Mouse (Mus musculus) CH12.LX (cell line): ENCODE data around the gene Vill.

Experiments
- CTCF ChIP-seq, 2 experiments: IDR thresholded peaks in 1 of 2; conservative IDR thresholded peaks in 1 of 2; 2 replicates each; pipeline ENCODE4 v1.5.1; 2011 to 2012; ENCODE audit warnings: low read depth in 2 of 2, low read length in 2 of 2, improper control_type of control experiment in 1 of 2, inconsistent platforms in 1 of 2, mild to moderate bottlenecking in 1 of 2, moderate library complexity in 1 of 2
- EP300 ChIP-seq: IDR thresholded peaks from 2 replicates; pipeline ENCODE4 v1.6.1; 2011; ENCODE audit warnings: low read length, improper control_type of control experiment
- MAX ChIP-seq: IDR thresholded peaks from 2 replicates; pipeline ENCODE4 v1.6.1; 2011; ENCODE audit warnings: low read length, improper control_type of control experiment
- NELFE ChIP-seq: IDR thresholded peaks from 2 replicates; pipeline ENCODE4 v1.6.1; 2011; ENCODE audit warnings: low read depth, low read length, improper control_type of control experiment
- POLR2A ChIP-seq: IDR thresholded peaks from 2 replicates; pipeline ENCODE4 v1.6.1; 2011; ENCODE audit warnings: low read depth, mild to moderate bottlenecking, improper control_type of control experiment, low read length
- POLR2AphosphoS2 ChIP-seq: IDR thresholded peaks from 2 replicates; pipeline ENCODE4 v1.6.1; 2011; ENCODE audit warnings: low read depth, low read length, improper control_type of control experiment
- TBP ChIP-seq: conservative IDR thresholded peaks from 2 replicates; pipeline ENCODE4 v1.6.1; 2011; ENCODE audit warnings: low read depth, low read length, improper control_type of control experiment
- ZC3H11A ChIP-seq: IDR thresholded peaks from 2 replicates; pipeline ENCODE4 v1.6.1; 2012; ENCODE audit warnings: low read depth, mild to moderate bottlenecking, inconsistent platforms, low read length, improper control_type of control experiment

DNA sequence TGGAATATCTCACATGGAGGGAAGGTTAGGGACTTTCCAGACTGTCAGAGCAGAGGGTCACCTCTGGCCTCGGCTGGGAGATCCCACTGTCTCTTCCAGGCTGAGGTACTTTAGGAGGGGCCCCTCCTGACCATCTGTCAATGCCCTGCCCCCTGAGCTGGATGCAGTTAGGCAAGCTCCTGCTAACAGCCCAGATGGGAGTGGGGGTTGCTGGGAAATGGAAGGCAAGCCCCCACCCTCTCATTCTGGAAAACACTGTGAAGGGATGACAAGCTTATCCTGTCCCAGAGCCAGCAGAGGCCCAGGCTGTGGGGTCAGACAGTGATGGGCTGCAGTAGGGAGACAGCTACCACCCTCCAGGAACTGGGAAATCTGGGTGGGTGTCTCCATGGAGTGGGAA, 33.9 kb downstream of the Vill start:
- TF ChIP-seq POLR2A: no peak
- TF ChIP-seq CTCF (conservative IDR thresholded peaks at IDR 0.05 in 1 of 2, IDR thresholded peaks at IDR 0.05 in 1 of 2; ENCODE audit: low read depth in 2 of 2, low read length in 2 of 2): no peak
- TF ChIP-seq NELFE: no peak
- TF ChIP-seq POLR2AphosphoS2: no peak
- TF ChIP-seq ZC3H11A: no peak
- no peak for TF ChIP-seq MAX
- no peak for TF ChIP-seq TBP
- TF ChIP-seq EP300: no peak
